Mouse (Mus musculus) intestine, embryonic 16.5 days (tissue): ENCODE results near the gene Umad1. TPM values are rescaled to one million over a fixed set of nuclear protein-coding genes. Genes with fewer than 3 reads are reported as not detected.

Experiments used
- ATAC-seq: fragments of 200-750 bp; cut with Nextera tagmentation; 2 replicates; pipeline ENCODE4 v1.8.0; 2017; ENCODE audit warnings: moderate TSS enrichment, moderate library complexity
- H3K27ac ChIP-seq: fragments of 300-500 bp; sonication (generic); 2 replicates; pipeline ENCODE4 v1.5.1; 2014; ENCODE audit warnings: mild to moderate bottlenecking, low read length
- H3K27me3 ChIP-seq: fragments of 300-500 bp; sonication (generic); replicated peaks from 2 replicates; pipeline ENCODE4 v1.6.1; 2014; ENCODE audit warnings: low read length, control low read depth, mixed read lengths; ENCODE audit not compliant: control insufficient read depth, insufficient read depth
- H3K36me3 ChIP-seq: fragments of 300-500 bp; sonication (generic); 2 replicates; pipeline ENCODE4 v1.6.1; 2014; ENCODE audit warnings: low read length, control low read depth; ENCODE audit not compliant: control insufficient read depth, insufficient read depth
- H3K4me1 ChIP-seq: fragments of 300-500 bp; sonication (generic); 2 replicates; pipeline ENCODE4 v1.6.1; 2014; ENCODE audit warnings: low read length, control low read depth, mixed read lengths; ENCODE audit not compliant: control insufficient read depth, insufficient read depth
- H3K4me2 ChIP-seq: fragments of 300-500 bp; sonication (generic); 2 replicates; pipeline ENCODE4 v1.6.1; 2014; ENCODE audit warnings: low read depth, low read length, control low read depth
- H3K4me3 ChIP-seq: fragments of 300-500 bp; sonication (generic); 2 replicates; pipeline ENCODE4 v1.5.1; 2014; ENCODE audit warnings: mild to moderate bottlenecking, low read length
- H3K9ac ChIP-seq: fragments of 300-500 bp; sonication (generic); 2 replicates; pipeline ENCODE4 v1.6.1; 2014; ENCODE audit warnings: low read depth, low read length
- H3K9me3 ChIP-seq: fragments of 300-500 bp; sonication (generic); 2 replicates; pipeline ENCODE4 v1.6.1; 2016; ENCODE audit warnings: low read length, control low read depth; ENCODE audit not compliant: control insufficient read depth
- WGBS: fragments of 180-500 bp; shearing (Covaris S2); extraction: QIAGEN DNeasy Blood & Tissue Kit; methylation state at CpG from one replicate; pipeline ENCODE4 v1.1.7; 2014; 5-methylcytosine and 5-hydroxymethylcytosine counted together
- polyA plus RNA-seq: library from polyadenylated mRNA; unstranded; fragments of >200 nt; fragmentation: Nextera tagmentation; extraction: Ambion mirVana; gene quantifications from 2 replicates; pipeline ENCODE4 v1.2.1, GENCODE M21; 2015

Umad1 gene
- polyA plus RNA-seq, 1 experiment from 2014 or later = 27.0 TPM

GRCm38 (mm10) chr6:8395061-8395460, 136.0 kb downstream of the Umad1 start:
- Histone ChIP-seq H3K4me2 (no peak overlapping the region), H3K4me3 (no peak overlapping the region), H3K27me3 (no peaks in the 10 kb centered on the region), H3K27ac (no peak overlapping the region), H3K36me3 (no peaks in the 10 kb centered on the region), H3K9ac (no peak overlapping the region), H3K9me3 (no peaks in the 10 kb centered on the region), H3K4me1 (no peaks in the 10 kb centered on the region)
- 0 out of 2 replicates have a peak, but pooled peaks have one; percentile 33 for ATAC-seq
- 52% methylated on average over 4 of the region's 4 CpGs for WGBS

GRCm38 (mm10) chr6:8397252-8397651, 138.2 kb downstream of the Umad1 start:
- no peaks in the 10 kb centered on the region for H3K9me3 ChIP-seq
- H3K36me3 ChIP-seq = no peaks in the 10 kb centered on the region
- H3K4me2 ChIP-seq = no peak overlapping the region
- no peak overlapping the region for H3K27ac ChIP-seq
- H3K4me1 ChIP-seq = no peaks in the 10 kb centered on the region
- 80% methylated on average over 7 of the region's 7 CpGs for WGBS
- H3K4me3 ChIP-seq = no peak overlapping the region
- no peaks in the 10 kb centered on the region for H3K27me3 ChIP-seq
- no peak overlapping the region for H3K9ac ChIP-seq
- no peak for ATAC-seq

- Histone ChIP-seq H3K9me3 (no peaks in the 10 kb centered on the region), H3K4me2 (no peak overlapping the region), H3K4me1 (no peaks in the 10 kb centered on the region), H3K4me3 (no peak overlapping the region), H3K27me3 (no peaks in the 10 kb centered on the region), H3K9ac (no peak overlapping the region), H3K36me3 (no peaks in the 10 kb centered on the region), H3K27ac (no peak overlapping the region)
- no peak for ATAC-seq
- 84% methylated on average over 1 of the region's 1 CpGs for WGBS
Observed at GRCm38 (mm10) chr6:8399710-8400109, 140.6 kb downstream of the Umad1 start.

- Histone ChIP-seq H3K27ac (no peak overlapping the region), H3K36me3 (no peaks in the 10 kb centered on the region), H3K9ac (no peak overlapping the region), H3K4me2 (no peak overlapping the region), H3K4me1 (no peaks in the 10 kb centered on the region), H3K27me3 (no peaks in the 10 kb centered on the region), H3K9me3 (no peaks in the 10 kb centered on the region), H3K4me3 (no peak overlapping the region)
- 90% methylated on average over 5 of the region's 5 CpGs for WGBS
- no peak for ATAC-seq
Observed at GRCm38 (mm10) chr6:8403127-8403526, 144.0 kb downstream of the Umad1 start.

- Histone ChIP-seq H3K9ac (no peak overlapping the region), H3K27me3 (no peaks in the 10 kb centered on the region), H3K4me3 (no peak overlapping the region), H3K36me3 (no peaks in the 10 kb centered on the region), H3K4me1 (no peaks in the 10 kb centered on the region), H3K27ac (no peak overlapping the region), H3K4me2 (no peak overlapping the region), H3K9me3 (no peaks in the 10 kb centered on the region)
- ATAC-seq = no peak
- 78% methylated on average over 5 of the region's 5 CpGs for WGBS
Observed at GRCm38 (mm10) chr6:8405844-8406243, 146.8 kb downstream of the Umad1 start.

- H3K4me2 ChIP-seq = no peak overlapping the region
- no peak for ATAC-seq
Observed at GRCm38 (mm10) chr6:8408332-8408731, 149.2 kb downstream of the Umad1 start.

GRCm38 (mm10) chr6:8409865-8410264, 150.8 kb downstream of the Umad1 start:
- H3K9me3 ChIP-seq = no peaks in the 10 kb centered on the region
- H3K4me1 ChIP-seq = no peaks in the 10 kb centered on the region
- no peak overlapping the region for H3K4me2 ChIP-seq
- no peak for ATAC-seq
- WGBS = 91% methylated on average over 4 of the region's 4 CpGs
- no peak overlapping the region for H3K4me3 ChIP-seq
- H3K27ac ChIP-seq = no peak overlapping the region
- H3K27me3 ChIP-seq = no peaks in the 10 kb centered on the region
- H3K36me3 ChIP-seq = no peaks in the 10 kb centered on the region
- no peak overlapping the region for H3K9ac ChIP-seq

More at GRCm38 (mm10) chr6:8408332-8408731, 149.2 kb downstream of the Umad1 start:
- H3K4me3 ChIP-seq = no peak overlapping the region
- no peak overlapping the region for H3K9ac ChIP-seq
- H3K36me3 ChIP-seq = no peaks in the 10 kb centered on the region
- H3K27me3 ChIP-seq = no peaks in the 10 kb centered on the region
- H3K27ac ChIP-seq = no peak overlapping the region
- H3K9me3 ChIP-seq = no peaks in the 10 kb centered on the region
- 79% methylated on average over 2 of the region's 2 CpGs for WGBS
- no peaks in the 10 kb centered on the region for H3K4me1 ChIP-seq

- 75% methylated on average over 10 of the region's 10 CpGs for WGBS
- ATAC-seq = no peak
- H3K9ac ChIP-seq = no peak overlapping the region
- no peaks in the 10 kb centered on the region for H3K27me3 ChIP-seq
- H3K4me1 ChIP-seq = no peaks in the 10 kb centered on the region
- H3K27ac ChIP-seq = no peak overlapping the region
- H3K9me3 ChIP-seq = no peaks in the 10 kb centered on the region
- H3K36me3 ChIP-seq = no peaks in the 10 kb centered on the region
- H3K4me2 ChIP-seq = no peak overlapping the region
- no peak overlapping the region for H3K4me3 ChIP-seq
Observed at GRCm38 (mm10) chr6:8412845-8413598, 153.9 kb downstream of the Umad1 start.

- 0 out of 2 replicates have a peak, but pooled peaks have one; percentile 51 for ATAC-seq
- Histone ChIP-seq H3K36me3 (no peaks in the 10 kb centered on the region), H3K4me1 (no peaks in the 10 kb centered on the region), H3K4me2 (no peak overlapping the region), H3K4me3 (no peak overlapping the region), H3K9ac (no peak overlapping the region), H3K9me3 (no peaks in the 10 kb centered on the region), H3K27ac (no peak overlapping the region), H3K27me3 (no peaks in the 10 kb centered on the region)
- 63% methylated on average over 9 of the region's 9 CpGs for WGBS
Observed at GRCm38 (mm10) chr6:8414020-8414419, 154.9 kb downstream of the Umad1 start.

GRCm38 (mm10) chr6:8415823-8416222, 156.7 kb downstream of the Umad1 start:
- H3K36me3 ChIP-seq = no peaks in the 10 kb centered on the region
- ATAC-seq = no peak
- no peak overlapping the region for H3K4me2 ChIP-seq
- H3K4me1 ChIP-seq = 0 out of 2 replicates have a peak, but pooled peaks cover 1% of the 10 kb centered on the region
- H3K27ac ChIP-seq = no peak overlapping the region
- H3K9me3 ChIP-seq = no peaks in the 10 kb centered on the region
- H3K9ac ChIP-seq = no peak overlapping the region
- H3K4me3 ChIP-seq = no peak overlapping the region
- WGBS = 90% methylated on average over 5 of the region's 5 CpGs
- H3K27me3 ChIP-seq = no peaks in the 10 kb centered on the region
